Mouse (Mus musculus): ENCODE results near the gene Lexm. TPM values are rescaled to one million over a fixed set of nuclear protein-coding genes. Genes with fewer than 3 reads are reported as not detected.

Lexm gene
- polyA plus RNA-seq, 1 experiment from 2014 or later = not detected

DNA sequence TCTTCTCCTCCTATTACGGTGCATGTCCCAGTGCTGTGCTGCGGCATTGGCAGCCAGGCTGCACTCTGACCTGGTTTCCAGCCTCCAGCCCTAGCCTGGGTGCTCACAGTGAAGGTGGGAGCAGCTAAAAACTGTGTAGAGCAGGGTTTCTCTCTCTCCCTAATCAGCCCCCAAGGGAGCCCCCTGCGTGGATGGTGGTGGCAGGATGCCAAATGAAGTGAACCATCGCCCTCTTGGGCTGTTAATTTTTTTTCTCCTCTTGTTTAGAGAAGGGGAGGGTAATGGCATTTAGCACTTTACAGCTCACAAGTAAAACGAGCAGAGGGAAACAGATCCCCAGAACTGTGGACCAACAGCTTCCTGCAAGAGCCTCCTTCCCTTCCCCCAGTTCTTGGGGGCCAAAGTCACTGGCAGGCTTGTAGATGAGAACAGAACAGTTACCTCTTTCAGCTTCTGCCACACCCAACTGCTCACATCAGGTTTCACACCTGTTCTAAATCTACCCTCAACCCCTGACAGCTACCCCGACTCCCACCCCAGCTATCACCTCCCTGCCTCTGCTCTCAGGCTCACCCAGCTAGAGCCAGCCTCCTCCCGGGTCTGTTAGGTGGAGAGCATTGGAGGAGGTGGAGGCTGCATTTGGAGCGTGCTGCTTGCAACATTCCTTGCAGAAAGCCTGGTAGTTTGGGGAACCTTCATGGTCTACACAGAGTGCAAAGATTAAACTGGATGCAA is 26.6 kb upstream of the Lexm start:
- H3K27ac ChIP-seq = no peak overlapping the region
- DNase-seq (ENCODE audit: extremely low spot score, low spot score) = no peak
- peaks cover 21% of the 10 kb centered on the region for H3K27me3 ChIP-seq (ENCODE audit: poor library complexity, severe bottlenecking)
- 60% methylated on average over 8 of the region's 8 CpGs for WGBS
- H3K9me3 ChIP-seq = peaks cover 10% of the 10 kb centered on the region; the same call in 1 of the 2 replicates
- H3K36me3 ChIP-seq (replicated peaks) = no peaks in the 10 kb centered on the region
- no peak overlapping the region for H3K4me3 ChIP-seq
- no peaks in the 10 kb centered on the region for H3K4me1 ChIP-seq

GRCm38 (mm10) chr4:106634086-106634479 is 17.0 kb upstream of the Lexm start:
- H3K27ac ChIP-seq = no peak overlapping the region
- WGBS = 75% methylated on average over 9 of the region's 9 CpGs

DNA sequence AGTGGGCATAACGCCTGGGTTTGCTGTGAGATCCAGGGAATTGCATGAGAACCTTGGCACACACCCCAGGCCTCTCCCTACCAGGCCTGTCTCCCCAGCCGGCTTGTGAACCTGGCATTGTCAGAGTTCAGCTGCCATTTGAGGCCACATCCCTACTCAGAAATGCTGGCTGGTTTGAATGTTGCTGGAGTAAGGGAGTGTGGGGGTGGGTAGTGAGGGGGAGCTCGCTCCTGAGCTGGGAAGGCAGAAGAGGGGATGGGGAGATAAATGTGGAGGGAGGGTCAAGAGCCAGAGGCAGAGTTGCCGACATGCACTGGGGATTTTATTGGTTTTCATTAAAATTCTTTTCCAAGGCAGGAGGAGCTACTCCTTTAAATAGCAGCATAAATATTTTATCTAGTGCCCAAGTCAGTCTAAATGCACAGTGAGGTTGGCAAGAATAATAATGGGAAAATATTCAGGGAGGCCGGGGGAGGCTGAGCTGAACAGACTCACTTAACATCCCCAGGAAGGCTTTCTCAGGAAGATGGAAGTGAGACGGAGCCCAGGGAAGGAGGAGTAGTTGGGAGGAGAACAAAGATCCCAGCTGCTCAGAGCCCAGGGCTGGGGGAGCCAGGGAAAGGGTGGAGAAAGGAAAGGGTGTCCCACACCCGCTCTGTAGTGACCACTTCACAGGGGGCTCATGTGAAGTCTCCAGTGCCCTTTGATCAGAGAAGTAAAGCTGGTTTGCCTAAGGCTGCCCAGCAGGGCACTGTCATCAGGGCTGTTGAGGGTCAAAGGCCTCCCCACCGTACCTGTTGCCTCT is 16.4 kb upstream of the Lexm start:
- no peaks in the 10 kb centered on the region for H3K9me3 ChIP-seq
- H3K36me3 ChIP-seq (replicated peaks) = no peaks in the 10 kb centered on the region
- H3K4me3 ChIP-seq = no peak overlapping the region
- no peak for DNase-seq (ENCODE audit: extremely low spot score, low spot score)
- peaks cover 28% of the 10 kb centered on the region for H3K4me1 ChIP-seq
- 52% methylated on average over 8 of the region's 8 CpGs for WGBS
- no peak overlapping the region for H3K27ac ChIP-seq
- peaks cover 12% of the 10 kb centered on the region; the same call in 1 of the 2 replicates for H3K27me3 ChIP-seq (ENCODE audit: poor library complexity, severe bottlenecking)

More at GRCm38 (mm10) chr4:106634086-106634479, 17.0 kb upstream of the Lexm start:
- Histone ChIP-seq H3K9me3 (no peaks in the 10 kb centered on the region), H3K27me3 (ENCODE audit: poor library complexity, severe bottlenecking) (peaks cover 8% of the 10 kb centered on the region; the same call in 1 of the 2 replicates), H3K4me1 (peaks cover 25% of the 10 kb centered on the region), H3K36me3 (replicated peaks) (no peaks in the 10 kb centered on the region), H3K4me3 (no peak overlapping the region)
- DNase-seq (ENCODE audit: extremely low spot score, low spot score) = no peak

DNA sequence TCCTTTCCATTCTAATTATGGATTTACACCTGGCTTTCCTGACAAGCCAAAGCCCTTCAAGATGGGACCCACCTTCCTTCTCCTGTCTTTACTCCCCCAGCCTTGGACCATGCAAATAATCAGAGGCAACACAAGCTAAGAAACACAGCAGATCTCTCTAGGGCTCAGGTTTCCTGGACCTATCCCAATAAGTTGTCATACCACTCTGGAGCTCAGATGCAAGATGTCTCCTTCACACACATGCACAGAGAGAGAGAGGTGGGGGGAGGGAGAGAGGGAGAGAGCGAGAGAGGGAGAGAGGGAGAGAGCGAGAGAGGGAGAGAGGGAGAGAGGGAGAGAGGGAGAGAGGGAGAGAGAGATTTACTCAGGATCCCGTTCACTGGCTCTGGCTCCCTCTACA is 15.3 kb upstream of the Lexm start:
- Histone ChIP-seq H3K4me3 (no peak overlapping the region), H3K9me3 (no peaks in the 10 kb centered on the region), H3K36me3 (replicated peaks) (no peaks in the 10 kb centered on the region), H3K27ac (no peak overlapping the region), H3K27me3 (ENCODE audit: poor library complexity, severe bottlenecking) (peaks cover 19% of the 10 kb centered on the region), H3K4me1 (peaks cover 26% of the 10 kb centered on the region)
- 75% methylated on average over 1 of the region's 3 CpGs for WGBS
- no peak for DNase-seq (ENCODE audit: extremely low spot score, low spot score)

GRCm38 (mm10) chr4:106630333-106631220 is 13.5 kb upstream of the Lexm start:
- Histone ChIP-seq H3K4me1 (peaks cover 33% of the 10 kb centered on the region), H3K27ac (no peak overlapping the region), H3K36me3 (replicated peaks) (no peaks in the 10 kb centered on the region), H3K4me3 (no peak overlapping the region), H3K27me3 (ENCODE audit: poor library complexity, severe bottlenecking) (peaks cover 27% of the 10 kb centered on the region), H3K9me3 (no peaks in the 10 kb centered on the region)
- DNase-seq (ENCODE audit: extremely low spot score, low spot score) = peak; percentile 59
- 41% methylated on average over 14 of the region's 14 CpGs for WGBS

GRCm38 (mm10) chr4:106629374-106629773 is 12.3 kb upstream of the Lexm start:
- DNase-seq (ENCODE audit: extremely low spot score, low spot score) = no peak
- peaks cover 33% of the 10 kb centered on the region for H3K4me1 ChIP-seq
- H3K36me3 ChIP-seq (replicated peaks) = no peaks in the 10 kb centered on the region
- H3K4me3 ChIP-seq = no peak overlapping the region
- no peaks in the 10 kb centered on the region for H3K9me3 ChIP-seq
- H3K27me3 ChIP-seq (ENCODE audit: poor library complexity, severe bottlenecking) = peaks cover 39% of the 10 kb centered on the region
- 79% methylated on average over 5 of the region's 5 CpGs for WGBS
- H3K27ac ChIP-seq = no peak overlapping the region

DNA sequence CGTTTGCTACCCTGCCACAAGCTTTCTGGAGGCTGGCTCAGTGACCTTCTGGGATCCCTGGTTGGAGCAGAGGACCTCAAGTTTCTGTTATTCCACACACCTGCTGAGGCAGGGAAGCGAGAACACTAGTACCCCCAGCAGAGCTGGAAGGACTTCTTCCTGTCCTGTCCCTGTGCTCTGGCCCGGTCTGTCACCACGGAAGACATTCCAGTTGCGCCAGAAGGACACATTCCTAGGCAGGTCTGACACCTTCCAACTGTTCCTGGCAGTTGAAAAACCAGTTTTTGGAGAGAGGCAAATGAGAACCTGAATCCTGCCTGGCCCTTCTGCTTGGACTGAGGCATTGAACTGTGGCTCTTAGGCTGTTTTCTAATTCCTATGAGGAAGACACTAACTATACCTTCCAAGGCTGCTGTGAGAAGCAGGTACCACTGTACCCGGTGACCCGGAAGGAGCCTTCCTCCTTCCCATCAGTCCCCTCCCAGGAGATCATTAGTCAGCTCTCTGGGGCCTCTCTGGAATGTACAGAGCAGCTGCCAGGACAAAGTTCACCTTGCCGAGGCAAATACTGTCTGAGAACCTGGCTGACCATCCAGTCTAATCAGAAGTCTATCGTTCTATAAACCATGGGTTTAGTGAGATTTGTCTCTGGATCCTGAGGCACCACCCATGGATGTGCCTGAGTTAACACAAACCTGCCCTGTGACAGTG is 11.8 kb upstream of the Lexm start:
- H3K27ac ChIP-seq = no peak overlapping the region
- H3K27me3 ChIP-seq (ENCODE audit: poor library complexity, severe bottlenecking) = peaks cover 44% of the 10 kb centered on the region
- no peaks in the 10 kb centered on the region for H3K9me3 ChIP-seq
- H3K4me3 ChIP-seq = no peak overlapping the region
- DNase-seq (ENCODE audit: extremely low spot score, low spot score) = no peak
- H3K4me1 ChIP-seq = peaks cover 29% of the 10 kb centered on the region
- WGBS = 59% methylated on average over 9 of the region's 9 CpGs
- no peaks in the 10 kb centered on the region for H3K36me3 ChIP-seq (replicated peaks)

DNA sequence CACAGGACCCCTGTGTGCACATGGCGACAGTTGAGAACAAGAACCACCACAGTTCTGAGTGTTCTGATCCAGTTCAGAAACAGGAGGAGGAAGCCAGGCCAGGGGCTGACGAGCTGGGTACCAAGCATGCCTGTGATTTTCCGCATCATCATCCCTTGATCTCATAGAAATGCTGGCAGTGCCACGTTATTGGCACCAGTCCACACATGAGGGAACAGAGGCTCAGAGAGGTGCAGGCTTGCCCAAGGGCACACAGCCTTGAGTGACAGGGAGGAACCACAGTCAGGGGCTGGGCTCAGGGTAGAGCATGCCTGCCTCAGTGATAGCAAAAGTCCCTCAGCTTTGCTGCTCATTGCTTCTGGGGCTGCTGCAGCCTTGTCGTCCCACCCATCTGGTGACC is 10.8 kb upstream of the Lexm start:
- 84% methylated on average over 5 of the region's 5 CpGs for WGBS
- Histone ChIP-seq H3K4me1 (peaks cover 23% of the 10 kb centered on the region), H3K27me3 (ENCODE audit: poor library complexity, severe bottlenecking) (peaks cover 54% of the 10 kb centered on the region), H3K36me3 (replicated peaks) (no peaks in the 10 kb centered on the region), H3K4me3 (no peak overlapping the region), H3K9me3 (no peaks in the 10 kb centered on the region), H3K27ac (no peak overlapping the region)
- DNase-seq (ENCODE audit: extremely low spot score, low spot score) = no peak

- H3K27me3 ChIP-seq (ENCODE audit: poor library complexity, severe bottlenecking) = peaks cover 73% of the 10 kb centered on the region
- H3K27ac ChIP-seq = no peak overlapping the region
- no peak for DNase-seq (ENCODE audit: extremely low spot score, low spot score)
- H3K9me3 ChIP-seq = no peaks in the 10 kb centered on the region
- H3K4me3 ChIP-seq = no peak overlapping the region
- H3K4me1 ChIP-seq = peaks cover 25% of the 10 kb centered on the region; the same call in 1 of the 2 replicates
- no peaks in the 10 kb centered on the region for H3K36me3 ChIP-seq (replicated peaks)
- 94% methylated on average over 10 of the region's 10 CpGs for WGBS
Measured at GRCm38 (mm10) chr4:106624271-106624670, 7.2 kb upstream of the Lexm start.

DNA sequence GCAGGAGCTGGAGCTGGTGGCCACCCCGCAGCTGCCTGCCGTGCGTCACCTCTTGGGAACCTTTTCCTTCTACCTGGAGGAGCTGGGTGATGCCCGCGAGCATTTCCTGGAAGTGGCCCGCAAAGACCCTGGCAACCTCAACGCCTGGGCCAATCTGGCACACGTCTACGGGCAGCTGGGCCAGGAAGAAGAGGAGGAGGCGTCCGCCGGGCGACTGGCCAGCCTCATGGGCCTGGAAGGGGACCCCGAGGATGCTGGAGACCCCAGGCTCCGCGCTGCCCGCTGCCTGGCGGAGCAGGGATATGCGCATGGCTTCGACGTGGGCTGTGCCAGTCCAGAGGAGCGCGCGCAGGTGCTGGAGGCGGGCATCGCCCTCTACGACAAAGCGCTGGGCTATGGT is 5.7 kb upstream of the Lexm start:
- Histone ChIP-seq H3K36me3 (replicated peaks) (no peaks in the 10 kb centered on the region), H3K27me3 (ENCODE audit: poor library complexity, severe bottlenecking) (peaks cover 73% of the 10 kb centered on the region), H3K27ac (no peak overlapping the region), H3K4me1 (peaks cover 21% of the 10 kb centered on the region; the same call in 1 of the 2 replicates), H3K9me3 (no peaks in the 10 kb centered on the region), H3K4me3 (no peak overlapping the region)
- 38% methylated on average over 28 of the region's 28 CpGs for WGBS
- no peak for DNase-seq (ENCODE audit: extremely low spot score, low spot score)

DNA sequence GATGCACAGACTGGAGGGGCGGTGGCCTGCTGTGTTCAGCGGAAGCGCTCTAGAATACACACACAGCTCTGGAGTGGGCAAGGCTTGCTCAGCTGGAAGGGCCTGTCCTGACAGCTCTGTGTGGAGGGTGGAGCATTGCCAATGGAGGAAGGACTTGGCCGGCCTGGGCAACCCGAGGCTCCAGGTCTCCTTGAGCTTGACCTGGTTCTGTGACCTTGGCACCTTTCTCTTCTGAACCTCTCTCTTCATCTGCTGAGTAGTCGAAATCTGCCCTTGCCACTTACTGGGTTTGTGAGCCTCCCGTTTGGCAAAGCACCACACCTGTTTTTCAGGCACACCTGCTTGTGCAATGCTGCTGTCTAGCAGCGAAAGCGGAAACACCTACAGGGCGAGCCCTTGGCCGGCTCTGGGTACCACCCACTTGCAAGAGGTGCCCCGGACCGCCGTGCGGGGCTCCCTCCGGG is 5.0 kb upstream of the Lexm start, which contains the start of gene Ttc22:
TSS of gene Ttc22 (plus strand) at position 403 of the 464 bp plus-strand sequence.
- H3K9me3 ChIP-seq = no peaks in the 10 kb centered on the region
- no peak within 1 kb of the TSS for H3K27ac ChIP-seq
- WGBS = 30% methylated on average over 16 of the region's 16 CpGs
- peaks cover 75% of the 10 kb centered on the region for H3K27me3 ChIP-seq (ENCODE audit: poor library complexity, severe bottlenecking)
- no peak for DNase-seq (ENCODE audit: extremely low spot score, low spot score)
- no peaks in the 10 kb centered on the region for H3K36me3 ChIP-seq (replicated peaks)
- H3K4me1 ChIP-seq = peaks cover 27% of the 10 kb centered on the region
- no peak within 1 kb of the TSS for H3K4me3 ChIP-seq

DNA sequence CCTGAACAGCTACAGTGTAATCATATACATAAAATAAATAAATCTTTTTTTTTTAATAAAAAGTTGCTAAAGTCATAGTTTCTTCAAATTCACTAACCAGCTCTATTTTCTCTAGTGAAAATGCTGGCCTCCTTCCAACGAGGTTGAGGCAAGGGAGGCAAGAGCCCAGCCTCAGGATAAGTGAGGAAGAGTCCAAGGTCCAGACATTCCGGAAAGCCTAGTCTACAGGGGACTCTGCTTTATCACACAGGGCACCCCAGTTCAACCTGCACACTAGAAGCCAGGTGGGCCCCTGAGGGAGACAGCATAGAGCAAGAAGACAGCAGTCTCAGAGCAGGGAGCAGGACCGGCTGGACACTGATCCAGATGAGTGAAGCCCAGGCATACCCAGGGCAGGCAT is 4.4 kb upstream of the Lexm start:
- Histone ChIP-seq H3K27ac (no peak overlapping the region), H3K9me3 (no peaks in the 10 kb centered on the region), H3K36me3 (replicated peaks) (no peaks in the 10 kb centered on the region), H3K27me3 (ENCODE audit: poor library complexity, severe bottlenecking) (peaks cover 74% of the 10 kb centered on the region), H3K4me3 (no peak overlapping the region), H3K4me1 (peaks cover 32% of the 10 kb centered on the region)
- no peak for DNase-seq (ENCODE audit: extremely low spot score, low spot score)
- WGBS = 81% methylated on average over 3 of the region's 3 CpGs

Measured in forebrain, embryonic 10.5 days (tissue).